Mouse (Mus musculus) adrenal gland, adult 8-10 months (tissue): Measurements from ENCODE around the gene Mybl2. TPM values are rescaled to one million over a fixed set of nuclear protein-coding genes. Genes with fewer than 3 reads are reported as not detected.
A peak's percentile ranks its signal among the peaks of the same experiment; 100 is the strongest.

Experiments used
- DNase-seq: peaks from one replicate; pipeline ENCODE4 v3.0.0; 2022
- microRNA-seq, 2 experiments: library from miRNA; unstranded; fragments of <30 nt; microRNA quantifications; one replicate each; pipeline ENCODE4 v1.2.0; 2022
- total RNA-seq, 4 experiments: library from RNA; stranded (reverse); gene quantifications; 2 replicates each; pipeline ENCODE4 v1.2.4; 2022

Mybl2 gene
- total RNA-seq, 4 experiments from 2014 or later, result 1.3 to 5.0 (median 3.2) TPM

DNA sequence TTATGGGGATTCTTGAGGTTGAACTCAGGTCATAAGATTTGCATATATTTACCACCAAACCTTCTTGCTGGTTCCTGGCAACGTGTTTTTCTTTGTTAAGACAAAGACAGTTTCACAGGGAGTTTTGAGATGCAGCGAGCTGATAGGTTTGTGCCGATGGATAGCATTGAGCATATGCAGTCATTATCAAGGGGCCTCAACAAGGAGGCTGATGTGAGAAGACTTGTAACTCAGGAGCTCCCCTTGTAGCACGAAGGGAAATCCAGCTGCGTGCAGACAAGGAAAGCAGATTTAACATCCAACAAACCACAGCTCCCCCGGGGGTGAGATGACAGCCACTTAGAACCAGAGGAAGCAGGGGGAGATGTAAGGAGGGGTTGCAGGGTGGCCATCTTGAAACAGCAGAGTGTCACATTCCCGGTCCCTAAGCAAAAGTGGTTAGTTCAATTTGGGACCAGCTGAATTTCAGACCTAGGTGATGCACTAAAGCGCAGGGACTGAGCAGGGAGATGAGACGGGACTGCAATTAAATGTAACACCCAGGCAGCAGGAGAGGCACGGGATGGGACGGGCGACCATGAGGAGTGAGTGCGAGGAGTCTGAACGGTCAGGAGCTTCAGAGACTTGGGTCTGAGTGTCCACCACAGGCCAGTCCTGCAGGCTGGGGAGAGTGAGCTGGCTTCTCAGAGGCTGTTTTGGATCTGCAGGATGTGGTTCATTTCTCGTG is 66.3 kb downstream of the Mybl2 start:
- no peak for DNase-seq

DNA sequence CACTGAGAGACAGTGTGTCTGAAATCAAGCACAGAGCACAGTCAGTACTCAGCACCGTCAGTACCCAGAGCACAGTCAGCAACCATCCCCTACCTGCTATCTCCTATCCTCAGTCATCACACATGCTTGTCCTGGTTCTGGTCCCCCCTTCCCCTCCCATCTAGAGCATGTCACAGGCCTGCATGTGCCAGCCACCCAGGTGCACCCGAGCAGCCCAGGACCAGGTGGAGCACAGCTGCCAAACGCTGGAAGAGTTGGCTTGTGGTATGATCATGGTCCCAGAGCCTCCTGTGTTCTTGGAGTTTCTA is 66.8 kb downstream of the Mybl2 start:
- no peak for DNase-seq

DNA sequence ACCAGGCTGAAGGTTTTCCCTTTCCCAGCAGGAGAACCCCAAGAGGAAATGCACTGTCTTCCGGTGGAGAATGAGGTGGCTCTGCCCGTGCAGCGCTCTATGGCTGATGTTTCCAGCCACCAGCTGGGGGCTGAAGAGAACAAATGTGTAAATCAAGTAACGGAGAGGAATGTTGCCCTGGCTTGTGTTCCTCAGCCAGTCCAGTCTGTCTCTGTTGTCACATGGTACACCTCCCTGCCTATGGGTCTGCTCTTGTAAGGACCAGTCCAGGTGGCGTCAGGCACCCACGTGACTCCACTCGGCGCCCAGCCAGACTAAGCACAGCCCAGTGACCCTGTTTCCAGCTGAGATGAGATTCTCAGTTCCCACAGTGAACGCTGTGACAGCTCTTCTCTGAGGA is 67.8 kb downstream of the Mybl2 start:
- peak; percentile 17 for DNase-seq

DNA sequence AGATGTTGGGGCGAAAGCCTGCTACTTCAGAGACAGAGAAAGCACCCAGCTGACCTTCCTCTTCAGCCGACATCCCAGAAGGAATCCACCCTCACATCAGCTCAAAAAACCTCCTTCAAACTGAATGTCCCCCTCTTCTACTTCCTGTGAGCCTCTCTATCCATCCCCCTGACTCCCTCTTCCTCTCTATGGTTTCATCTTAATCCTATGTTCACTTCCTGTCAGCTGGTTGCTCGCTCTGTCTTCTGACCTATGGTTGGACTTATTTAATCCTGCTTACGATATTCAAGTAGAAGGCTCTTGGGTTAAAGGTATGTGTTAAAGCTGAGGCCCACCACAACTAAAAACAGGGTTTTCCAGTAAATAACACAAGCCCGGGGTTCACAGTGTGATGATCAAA is 69.0 kb downstream of the Mybl2 start:
- DNase-seq, result no peak

DNA sequence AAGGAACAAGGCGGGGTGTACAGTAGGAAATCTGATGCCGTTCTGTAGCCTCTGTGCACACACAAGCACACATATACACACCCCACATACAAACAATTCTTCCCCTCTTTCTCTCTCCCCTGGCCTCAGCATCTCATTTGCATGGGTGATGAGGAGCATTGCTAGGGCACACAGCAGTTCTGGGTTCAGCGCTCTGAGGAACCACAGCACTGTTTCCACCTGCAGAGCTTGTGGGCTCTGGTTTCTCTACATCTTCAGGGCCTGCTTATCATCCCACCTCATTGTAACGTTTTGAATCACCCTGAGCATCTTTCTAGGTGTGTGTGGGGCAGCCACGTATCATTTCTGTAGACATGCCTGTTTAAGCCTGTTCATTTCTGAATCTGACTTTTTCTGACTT is 76.3 kb downstream of the Mybl2 start:
- no peak for DNase-seq

DNA sequence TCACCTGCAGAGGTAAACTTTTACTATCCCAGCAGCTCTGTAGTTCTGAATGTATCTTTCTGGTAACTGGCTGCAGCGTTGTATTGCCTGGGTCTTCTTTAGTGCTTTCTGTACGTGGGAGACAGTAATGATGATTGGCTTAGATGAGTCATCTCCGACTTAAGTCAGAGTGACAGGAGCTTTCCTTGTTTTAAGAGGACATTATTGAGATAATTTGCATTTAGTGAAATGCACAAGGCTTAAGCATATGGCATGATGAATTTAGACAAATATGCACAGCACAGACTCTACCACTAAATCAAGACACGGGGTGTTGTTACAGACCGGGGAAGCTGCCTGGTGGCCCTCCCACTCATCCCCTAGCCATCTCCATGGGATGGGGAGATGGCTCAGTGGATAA is 77.8 kb downstream of the Mybl2 start:
- DNase-seq, result no peak

Small RNA genes within 50 kb of the gene (microRNA-seq; reads per million reads assigned to microRNA genes)
- 0 reads per million in 2 experiments for gene Gm22174
- gene Mir7003, result 0 to 0.17 reads per million in 2 experiments

Other genes starting within 250 kb of the Mybl2 start
- gene Srsf6, start 123.2 kb upstream of the Mybl2 start, total RNA-seq, result 100 to 1,000 TPM; 197 to 234 (median 210) TPM
- 1 to 10 TPM in 1 of 4 experiments, under 1 TPM in 2, not detected in 1; 0.24 to 1.1 (median 0.68) TPM for gene L3mbtl1, start 111.2 kb upstream of the Mybl2 start, total RNA-seq
- gene Sgk2, start 67.4 kb upstream of the Mybl2 start, total RNA-seq, result 1 to 10 TPM in 2 of 4 experiments, not detected in 2; 1.5 to 2.6 TPM
- 10 to 100 TPM; 64.9 to 75.0 (median 73.1) TPM for gene Ift52, start 37.3 kb upstream of the Mybl2 start, total RNA-seq
- not detected for gene Gtsf1l, start 33.2 kb downstream of the Mybl2 start, total RNA-seq
- gene Tox2, start 148.4 kb downstream of the Mybl2 start, total RNA-seq, result 10 to 100 TPM in 2 of 4 experiments, 1 to 10 TPM in 2; 2.3 to 11.7 (median 6.8) TPM